8 mouse cellular contexts compared by ENCODE assay signal in genomic region chr2:143915600-143916135, GRCm38 (mm10). TPM values are rescaled to one million over a fixed set of nuclear protein-coding genes. Genes with fewer than 3 reads are reported as not detected.
DNase-seq lines count a peak whose midpoint lies in the region; ATAC-seq and TF ChIP-seq lines count a peak whose summit lies in the region.

No protein-coding gene starts in this region.

- H3K27ac ChIP-seq in cerebellum, adult 2 months (ENCODE audit: insufficient read depth, low read length), result peak overlapping the region; percentile 27
- peak overlapping the region; percentile 79 for H3K27ac ChIP-seq in testis, adult 2 months (ENCODE audit: control insufficient read depth, insufficient read depth, low read depth, low read length)
- peak overlapping the region; percentile 98 for H3K27ac ChIP-seq in forebrain, embryonic 12.5 days
- H3K27ac ChIP-seq in kidney, postnatal 0 days, result peak overlapping the region; percentile 98

- no peaks in the 10 kb centered on the region for H3K27me3 ChIP-seq in cerebellum, adult 2 months (ENCODE audit: control insufficient read depth, insufficient read depth, low read length)
- H3K27me3 ChIP-seq in testis, adult 2 months (ENCODE audit: control insufficient read depth, insufficient read depth, low read length), result no peaks in the 10 kb centered on the region
- no peaks in the 10 kb centered on the region for H3K27me3 ChIP-seq in forebrain, embryonic 12.5 days
- no peaks in the 10 kb centered on the region for H3K27me3 ChIP-seq in kidney, postnatal 0 days (ENCODE audit: insufficient read depth, low read length)
- no peaks in the 10 kb centered on the region for H3K27me3 ChIP-seq in splenic B cell, adult 2 months (ENCODE audit: control insufficient read depth, insufficient read depth, low read length, poor library complexity, severe bottlenecking)

- peak; percentile 62 for ATAC-seq in forebrain, embryonic 12.5 days (ENCODE audit: low FRiP score)
- ATAC-seq in kidney, postnatal 0 days (replicated peaks; ENCODE audit: low FRiP score, low read depth), result 0 out of 2 replicates have a peak, but pooled peaks have one; percentile 0

- DNase-seq in cerebellum, adult 2 months, result peak in 1 of 2 experiments; percentile 67
- no peak for DNase-seq in cerebellum, adult 11-12 months
- DNase-seq in testis, postnatal 14 days (ENCODE audit: low spot score), result no peak
- DNase-seq in kidney, postnatal 0 days (ENCODE audit: low spot score), result peak; percentile 78
- DNase-seq in lung, postnatal 14 days, result peak; percentile 59
- DNase-seq in splenic B cell, adult 2 months (ENCODE audit: low read depth, low spot score), result peak; percentile 40

- no peak for TF ChIP-seq POLR2A in cerebellum, adult 2 months (IDR thresholded peaks at IDR 0.05; ENCODE audit: borderline replicate concordance, insufficient read depth, low read length)
- TF ChIP-seq POLR2A in testis, adult 2 months (IDR thresholded peaks at IDR 0.05; ENCODE audit: control insufficient read depth, low read depth, low read length), result no peak; the same call in 1 of the 2 replicates

- under 1% methylated on average over 32 of the region's 32 CpGs for whole genome bisulfite sequencing in cerebellum, adult 2 months
- under 1% methylated on average over 32 of the region's 32 CpGs for WGBS in forebrain, embryonic 12.5 days
- WGBS in kidney, postnatal 0 days, result under 1% methylated on average over 32 of the region's 32 CpGs

- H3K4me3 ChIP-seq in cerebellum, adult 2 months (replicated peaks; ENCODE audit: insufficient read depth, low read depth, low read length), result peak overlapping the region; percentile 63
- H3K4me3 ChIP-seq in testis, adult 2 months (ENCODE audit: control insufficient read depth, low read depth, low read length), result peak overlapping the region; percentile 94
- H3K4me3 ChIP-seq in forebrain, embryonic 12.5 days (replicated peaks), result peak overlapping the region; percentile 79
- peak overlapping the region; percentile 85 for H3K4me3 ChIP-seq in kidney, postnatal 0 days (replicated peaks; ENCODE audit: low read depth, low read length)

- no peaks in the 10 kb centered on the region for H3K36me3 ChIP-seq in testis, adult 2 months (ENCODE audit: control insufficient read depth, insufficient read depth, low read length)
- H3K36me3 ChIP-seq in forebrain, embryonic 12.5 days (replicated peaks), result no peaks in the 10 kb centered on the region
- H3K36me3 ChIP-seq in kidney, postnatal 0 days (ENCODE audit: insufficient read depth, low read length), result no peaks in the 10 kb centered on the region
- no peaks in the 10 kb centered on the region for H3K36me3 ChIP-seq in splenic B cell, adult 2 months (ENCODE audit: control insufficient read depth, insufficient read depth, low read length, poor library complexity, severe bottlenecking)

- peak overlapping the region; percentile 72 for H3K4me2 ChIP-seq in forebrain, embryonic 12.5 days
- H3K4me2 ChIP-seq in kidney, postnatal 0 days (ENCODE audit: low read length), result peak overlapping the region; percentile 76

- H3K4me1 ChIP-seq in cerebellum, adult 2 months (ENCODE audit: control insufficient read depth, insufficient read depth, low read length), result peaks cover 4% of the 10 kb centered on the region; the same call in 1 of the 2 replicates
- H3K4me1 ChIP-seq in testis, adult 2 months (ENCODE audit: control insufficient read depth, insufficient read depth, low read length), result peaks cover 7% of the 10 kb centered on the region
- H3K4me1 ChIP-seq in forebrain, embryonic 12.5 days, result peaks cover 23% of the 10 kb centered on the region
- H3K4me1 ChIP-seq in kidney, postnatal 0 days (replicated peaks; ENCODE audit: insufficient read depth, low read length), result 0 out of 2 replicates have a peak, but pooled peaks cover 8% of the 10 kb centered on the region

- H3K9me3 ChIP-seq in forebrain, embryonic 12.5 days, result no peaks in the 10 kb centered on the region
- H3K9me3 ChIP-seq in kidney, postnatal 0 days (replicated peaks; ENCODE audit: low read length), result no peaks in the 10 kb centered on the region

- H3K9ac ChIP-seq in forebrain, embryonic 12.5 days, result peak overlapping the region; percentile 82
- peak overlapping the region; percentile 92 for H3K9ac ChIP-seq in kidney, postnatal 0 days (ENCODE audit: low read depth, low read length)

- no peak for TF ChIP-seq CTCF in cerebellum, adult 2 months (IDR thresholded peaks at IDR 0.05; ENCODE audit: borderline replicate concordance, insufficient read depth, low read depth, low read length)
- TF ChIP-seq CTCF in testis, adult 2 months (IDR thresholded peaks at IDR 0.05; ENCODE audit: control insufficient read depth, insufficient read depth, insufficient replicate concordance, low read depth, low read length), result no peak
- no peak for TF ChIP-seq CTCF in kidney, postnatal 0 days (IDR thresholded peaks at IDR 0.05; ENCODE audit: low read depth)

RNA-seq across cellular contexts. Expression of gene Dstn, which starts 0.5 kb away (rescaled TPM):
- 126 and 132 TPM in 2 replicates for polyA plus RNA-seq in cerebellum, adult 2 months (2012; rRNA removed)
- polyA plus RNA-seq in testis, adult 2 months (2012; rRNA removed), result 11.8 and 12.4 TPM in 2 replicates
- polyA plus RNA-seq in forebrain, embryonic 12.5 days (2016; fragmentation: Nextera tagmentation; extraction: Ambion mirVana), result 366 and 389 TPM in 2 replicates
- polyA plus RNA-seq in kidney, postnatal 0 days (2015; fragmentation: Nextera tagmentation; extraction: Ambion mirVana), result 513 and 555 TPM in 2 replicates

RNA-seq across cellular contexts. Expression of gene Bfsp1, which starts 52.7 kb away (rescaled TPM):
- polyA plus RNA-seq in cerebellum, adult 2 months (2012; rRNA removed), result 0.49 and 0.65 TPM in 2 replicates
- 0.68 and 0.70 TPM in 2 replicates for polyA plus RNA-seq in testis, adult 2 months (2012; rRNA removed)
- polyA plus RNA-seq in forebrain, embryonic 12.5 days (2016; fragmentation: Nextera tagmentation; extraction: Ambion mirVana), result 1.1 and 1.2 TPM in 2 replicates
- polyA plus RNA-seq in kidney, postnatal 0 days (2015; fragmentation: Nextera tagmentation; extraction: Ambion mirVana), result 1.6 and 2.2 TPM in 2 replicates

Comparison
In these comparisons a context has a peak if more than half of its experiments do, and no peak if none do; other contexts are left out.
1. DNase-seq: peak in kidney, postnatal 0 days (single experiment), lung, postnatal 14 days (single experiment) and splenic B cell, adult 2 months (single experiment); none in cerebellum, adult 11-12 months (single experiment) and testis, postnatal 14 days (single experiment).
2. H3K27ac ChIP-seq: peak in every context shown above with its lines; median percentile 98 in forebrain, embryonic 12.5 days; 98 in kidney, postnatal 0 days; 79 in testis, adult 2 months; 27 in cerebellum, adult 2 months.
3. Peak in every context shown above with its lines, with median percentiles within 50 percentile points of each other: H3K4me3 ChIP-seq.